In the genomic region with DNA sequence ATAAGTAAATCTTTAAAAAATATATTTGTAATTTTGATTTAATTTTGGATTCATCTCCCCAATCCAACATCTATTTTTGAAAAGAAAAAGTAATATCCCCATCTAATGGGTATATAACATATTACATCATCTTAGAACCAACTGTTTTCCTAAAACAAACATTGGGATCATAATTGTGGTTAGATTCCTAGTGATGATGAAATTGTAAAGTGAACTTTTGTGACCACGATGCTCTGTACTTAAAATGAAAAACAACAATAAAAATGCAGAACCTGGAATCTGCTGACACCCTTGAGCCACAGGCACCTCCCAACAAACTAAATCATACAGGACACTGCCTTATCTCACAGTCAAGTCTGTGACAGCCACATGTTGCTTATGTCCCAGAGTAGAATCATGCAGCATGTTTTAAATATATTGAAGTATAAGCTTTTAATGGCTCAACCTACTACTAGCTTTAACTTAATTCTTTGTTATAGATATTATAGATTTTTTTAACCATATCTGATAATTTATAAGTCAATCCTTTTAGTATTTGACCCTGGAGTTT, we compare ENCODE assay signal across 15 mouse cellular contexts. TPM values are rescaled to one million over a fixed set of nuclear protein-coding genes. Genes with fewer than 3 reads are reported as not detected.
"Had no signal": no experiment of that assay in that cellular context is flagged by ENCODE, and none has a peak within 500 bp of the region (broad histone marks: within the 10 kb centered on the region; RNA-seq: fewer than 3 reads in every experiment).

No protein-coding gene starts in this region.

- H3K4me3 ChIP-seq: midbrain, embryonic 10.5 days; midbrain, embryonic 12.5 days; neural tube, embryonic 12.5 days; stomach, embryonic 15.5 days had no signal

- DNase-seq: lung, adult 18-20 months; lung, embryonic 14.5 days; lung, postnatal 10 days; lung, postnatal 4 days; midbrain, embryonic 14.5 days; right cerebral cortex, postnatal 14 days; thymus, adult 2 months; thymus, postnatal 25 days; thymus, postnatal 4 days had no signal

- H3K4me2 ChIP-seq: lung, embryonic 14.5 days; midbrain, embryonic 12.5 days; neural tube, embryonic 12.5 days; stomach, embryonic 15.5 days had no signal

- H3K36me3 ChIP-seq: midbrain, embryonic 10.5 days; midbrain, embryonic 12.5 days; neural tube, embryonic 12.5 days; stomach, embryonic 15.5 days had no signal

- H3K27me3 ChIP-seq: midbrain, embryonic 12.5 days; neural tube, embryonic 12.5 days; stomach, embryonic 15.5 days had no signal

RNA-seq across cellular contexts. Expression of a gene that starts 30.3 kb away (rescaled TPM):
- polyA plus RNA-seq: midbrain, embryonic 16.5 days had no signal

RNA-seq across cellular contexts. Expression of a gene that starts 46.4 kb away (rescaled TPM):
- polyA plus RNA-seq: lung, embryonic 14.5 days; midbrain, embryonic 10.5 days; midbrain, embryonic 12.5 days; neural tube, embryonic 12.5 days; neural tube, embryonic 14.5 days had no signal
